Mouse (Mus musculus) brain, embryonic 14.5 days (tissue): ENCODE results near the gene Cbx7. TPM values are rescaled to one million over a fixed set of nuclear protein-coding genes. Genes with fewer than 3 reads are reported as not detected.
A peak's percentile ranks its signal among the peaks of the same experiment; 100 is the strongest.

Experiments used
- DNase-seq: peaks from one replicate; pipeline ENCODE4 v3.0.0-alpha.2; 2011; ENCODE audit warnings: low read depth
- CTCF ChIP-seq: fragments of 200-500 bp; IDR thresholded peaks from 2 replicates; pipeline ENCODE4 v1.5.1; 2012; ENCODE audit warnings: inconsistent platforms, mild to moderate bottlenecking, moderate library complexity, borderline replicate concordance; ENCODE audit not compliant: insufficient read depth, insufficient read length; ENCODE audit errors: extremely low read depth
- POLR2A ChIP-seq: fragments of 200-500 bp; IDR thresholded peaks from 2 replicates; pipeline ENCODE4 v1.6.1; 2012; ENCODE audit warnings: mild to moderate bottlenecking, inconsistent platforms, borderline replicate concordance; ENCODE audit not compliant: poor library complexity, insufficient read depth, insufficient read length, severe bottlenecking; ENCODE audit errors: extremely low read depth
- polyA plus RNA-seq: library from polyadenylated mRNA; depleted of rRNA; stranded (reverse); fragments of >200 nt; gene quantifications from 2 replicates; pipeline ENCODE4 v1.2.3, GENCODE M21; 2012

Gene Cbx7
- polyA plus RNA-seq, 1 experiment, result 10.9 TPM

DNA sequence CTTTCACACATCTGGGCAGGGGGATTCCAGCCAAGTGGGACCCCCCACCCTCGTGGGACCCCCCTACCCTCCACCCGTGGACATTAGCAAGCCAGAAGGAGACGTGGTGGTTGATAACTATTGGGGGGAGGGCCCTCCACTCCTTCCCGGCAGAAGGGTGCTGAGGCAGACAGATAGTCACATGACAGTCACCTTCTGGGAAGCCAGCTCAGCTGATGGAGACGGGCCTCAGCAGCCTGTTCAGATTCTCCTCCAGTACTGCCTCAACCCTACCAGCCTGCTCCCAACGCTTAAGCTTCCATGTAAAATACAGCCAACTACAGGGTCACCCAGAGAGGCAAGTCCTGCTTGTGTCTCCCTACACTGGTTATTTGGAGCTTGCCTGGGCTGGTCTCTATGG lies 40.3 kb upstream of the Cbx7 start:
- DNase-seq, result no peak

DNA sequence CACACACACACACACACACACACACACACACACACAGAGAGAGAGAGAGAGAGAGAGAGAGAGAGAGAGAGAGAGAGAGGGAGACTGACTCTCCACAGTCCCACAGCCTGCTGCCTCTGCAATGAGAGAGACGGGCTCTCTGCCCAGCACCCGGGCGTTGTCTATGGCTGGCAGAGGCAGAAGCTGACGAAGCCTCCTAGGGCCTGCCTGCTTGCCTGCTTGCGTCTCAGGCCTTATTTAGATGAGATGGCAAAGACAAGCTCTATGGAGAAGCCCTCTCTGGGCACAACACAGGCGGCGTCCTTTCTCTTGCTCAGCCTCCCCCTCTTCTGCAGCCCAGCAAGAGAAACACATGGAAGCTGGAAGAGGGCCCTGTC lies 39.3 kb upstream of the Cbx7 start:
- DNase-seq, result peak; percentile 62
- TF ChIP-seq CTCF (no peak), POLR2A (no peak)

More for the DNA sequence above, 40.3 kb upstream of the Cbx7 start:
- TF ChIP-seq POLR2A (no peak), CTCF (no peak)

DNA sequence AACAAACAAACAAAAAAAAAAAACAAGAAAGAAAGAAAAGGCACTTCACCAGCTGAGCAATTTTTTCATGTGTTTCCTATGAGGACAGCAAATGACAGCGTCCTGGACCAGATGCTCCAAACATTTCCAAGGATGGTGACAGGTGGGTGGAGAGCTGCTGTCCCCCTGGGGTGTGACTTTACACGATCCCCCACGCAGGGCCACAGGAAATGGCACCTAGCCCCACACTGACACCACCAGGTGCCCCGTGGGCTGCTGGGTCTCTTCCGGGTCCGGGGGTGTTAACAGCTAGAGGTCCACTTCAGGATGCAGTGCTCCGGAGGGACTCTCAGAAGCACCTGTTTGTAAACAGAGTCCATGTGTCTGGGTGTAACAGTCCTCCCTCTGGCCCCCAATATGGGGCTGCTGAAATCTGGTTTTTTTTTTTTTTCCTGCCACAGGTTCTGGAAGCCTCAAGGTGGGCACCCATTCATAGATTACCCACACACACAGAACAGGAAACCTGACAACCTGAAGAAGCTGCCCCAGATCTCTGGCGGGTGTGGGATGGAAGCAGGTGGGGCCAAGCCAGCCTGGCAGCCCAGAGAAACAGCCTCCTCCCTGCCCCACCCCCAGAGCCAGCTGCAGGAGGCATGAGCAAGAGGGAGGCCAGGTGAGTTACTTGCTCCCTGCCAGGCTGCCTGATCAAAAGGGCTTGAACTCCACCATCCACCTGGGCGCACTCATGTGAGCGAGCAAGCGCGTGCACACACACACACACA lies 38.7 kb upstream of the Cbx7 start:
- TF ChIP-seq POLR2A (no peak), CTCF (no peak)
- no peak for DNase-seq

DNA sequence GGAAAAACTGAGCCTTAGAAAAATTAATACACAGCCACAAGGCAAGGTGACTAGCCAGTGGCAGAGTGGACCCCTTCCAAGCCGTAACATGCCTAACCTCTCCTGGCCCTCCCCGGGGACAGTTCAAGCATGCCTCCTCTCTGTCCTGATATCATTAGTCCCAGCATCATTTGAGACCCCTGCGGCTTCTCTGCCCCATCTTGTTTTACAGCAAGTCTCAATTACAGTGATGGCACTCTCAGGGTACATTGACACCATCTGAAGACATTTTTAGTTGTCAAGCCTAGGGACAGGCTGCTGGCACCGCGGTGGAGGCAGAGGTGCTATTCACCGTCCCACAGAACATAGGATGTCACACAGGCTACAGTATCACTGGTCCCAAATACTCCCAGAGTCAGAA lies 37.5 kb upstream of the Cbx7 start:
- no peak for DNase-seq
- TF ChIP-seq CTCF (no peak), POLR2A (no peak)

DNA sequence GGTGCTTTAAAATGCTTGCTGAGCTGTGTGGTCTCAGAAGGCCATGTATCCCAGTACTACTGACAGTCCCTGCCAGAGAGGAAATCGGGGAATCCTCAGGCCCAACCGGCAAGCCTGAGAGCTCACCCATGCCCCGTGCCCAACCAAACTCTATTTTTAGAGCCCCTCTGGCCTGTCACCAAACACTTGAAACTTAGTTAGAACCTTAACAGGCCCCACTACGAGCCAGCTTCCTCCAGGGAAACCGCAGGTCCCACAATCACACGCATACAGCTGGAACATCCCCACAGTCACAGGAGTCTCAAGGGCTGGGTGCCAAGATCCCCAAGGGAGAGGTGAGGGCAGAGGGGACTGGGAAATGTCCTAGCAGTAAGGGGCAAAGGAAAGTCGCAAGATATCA lies 35.2 kb upstream of the Cbx7 start:
- DNase-seq, result no peak
- TF ChIP-seq CTCF (no peak), POLR2A (no peak)

DNA sequence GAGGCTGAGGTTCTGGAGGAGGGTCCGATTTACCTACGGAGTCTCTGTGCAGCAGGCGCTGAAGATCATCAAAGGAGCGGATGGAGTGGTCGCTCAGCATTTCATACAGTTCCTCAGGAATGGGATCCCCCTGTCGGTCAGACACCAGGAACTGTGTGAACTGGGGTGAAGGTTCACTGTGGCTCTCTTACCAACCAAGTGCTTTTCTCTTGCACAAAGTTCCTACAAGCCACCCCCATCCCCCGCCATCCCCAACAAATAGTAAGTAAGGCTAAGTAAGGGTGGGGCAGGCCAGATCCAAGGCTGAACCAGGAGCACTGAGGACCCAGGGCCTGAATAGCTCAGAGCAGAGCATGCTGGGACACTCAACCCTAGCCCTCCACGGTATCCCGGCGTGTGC lies 34.5 kb upstream of the Cbx7 start:
- DNase-seq, result no peak
- TF ChIP-seq CTCF (no peak), POLR2A (no peak)

DNA sequence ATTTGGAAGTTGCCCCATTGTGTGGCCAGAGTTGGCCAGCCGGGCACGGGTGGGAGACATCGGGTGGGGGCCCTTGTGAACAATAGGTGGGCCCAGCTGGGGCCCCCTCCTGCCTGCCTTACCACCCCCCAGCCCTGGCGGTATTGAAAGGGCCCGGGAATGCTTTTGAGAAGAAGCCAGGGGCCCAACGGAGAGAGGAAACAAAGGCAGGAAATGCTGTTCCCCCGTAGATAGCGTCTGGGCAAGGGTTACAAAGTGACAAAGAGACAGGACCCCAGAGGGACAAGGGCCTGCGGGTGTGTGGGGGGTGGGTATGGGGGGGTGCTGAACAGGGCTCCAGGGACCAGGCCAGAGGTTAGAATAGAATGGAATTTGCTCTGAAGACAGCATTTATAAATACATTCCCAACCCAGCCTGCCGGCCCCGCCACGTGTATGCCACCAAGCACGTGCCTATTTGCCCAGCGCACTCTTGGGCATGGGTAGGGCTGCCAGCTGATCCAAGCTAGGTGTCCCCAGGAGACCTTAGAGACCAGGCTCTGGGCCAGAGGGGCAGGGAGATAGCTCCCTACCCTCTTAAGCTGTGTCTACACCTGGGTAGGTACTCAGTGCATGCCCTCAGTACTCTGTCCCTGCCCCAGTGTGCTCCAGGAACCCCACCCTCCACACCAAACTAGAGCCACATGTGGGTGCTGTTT lies 33.9 kb upstream of the Cbx7 start:
- TF ChIP-seq CTCF, result no peak
- no peak for TF ChIP-seq POLR2A
- DNase-seq, result peak; percentile 29

DNA sequence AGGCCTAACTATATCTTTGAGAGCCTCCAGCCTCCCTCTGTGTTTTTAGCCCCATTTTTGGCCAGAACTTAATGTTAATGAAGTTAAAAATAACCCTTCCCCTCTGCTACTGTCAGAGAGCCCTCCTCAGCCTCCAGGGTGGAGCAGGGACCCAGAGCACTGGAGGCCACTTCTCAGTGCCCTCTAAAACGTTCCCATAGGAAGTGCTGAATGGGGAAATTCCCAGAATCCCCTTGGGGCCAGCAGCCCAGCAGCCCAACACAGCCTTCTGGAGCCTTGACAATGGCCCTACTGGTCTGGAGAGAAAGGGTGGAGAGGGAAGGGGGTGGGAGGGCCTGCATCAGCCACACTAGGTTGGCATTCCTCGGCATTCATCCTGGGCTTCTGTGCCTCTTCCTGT lies 32.7 kb upstream of the Cbx7 start:
- TF ChIP-seq CTCF (no peak), POLR2A (no peak)
- DNase-seq, result no peak

DNA sequence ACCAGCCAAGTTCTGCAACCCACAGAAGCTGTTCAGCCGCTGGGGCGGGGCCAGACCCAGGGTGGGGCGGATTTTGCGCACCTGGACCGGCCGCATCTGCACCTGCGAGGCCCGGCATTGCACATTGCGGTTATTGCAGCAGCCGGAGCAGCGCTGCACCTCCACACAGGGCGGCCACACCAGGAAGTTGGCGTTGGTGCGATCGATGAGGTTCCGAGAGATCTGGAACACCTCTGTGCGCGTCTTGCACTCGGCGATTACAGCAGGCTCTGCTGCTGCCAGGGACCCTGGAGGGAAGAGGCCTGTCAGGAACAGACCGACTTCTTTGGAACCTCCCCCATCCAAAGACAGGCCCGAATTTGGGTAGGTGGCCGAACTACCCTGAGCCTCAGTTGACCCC lies 30.7 kb upstream of the Cbx7 start:
- TF ChIP-seq POLR2A (no peak), CTCF (no peak)
- DNase-seq, result no peak

DNA sequence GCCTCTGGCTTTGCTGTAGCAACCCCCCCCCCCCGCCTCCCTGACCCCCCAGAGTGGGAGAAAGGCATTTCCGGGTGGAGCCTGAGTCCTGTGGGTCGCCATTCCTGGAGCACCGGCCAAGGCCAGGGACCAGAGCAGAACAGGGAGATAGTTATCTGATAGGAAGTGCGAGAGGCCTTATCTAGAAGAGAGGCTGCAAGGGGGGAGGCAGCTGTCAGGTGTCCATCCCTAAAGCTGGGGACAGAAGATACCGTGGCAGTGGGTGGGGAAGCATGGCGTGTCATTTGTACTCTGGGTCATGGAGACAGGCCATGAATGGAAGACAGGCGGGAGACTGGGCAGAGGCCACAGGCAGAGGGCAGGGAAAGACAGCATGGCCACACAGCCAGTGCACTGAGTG lies 29.8 kb upstream of the Cbx7 start:
- no peak for DNase-seq
- TF ChIP-seq POLR2A, result no peak

DNA sequence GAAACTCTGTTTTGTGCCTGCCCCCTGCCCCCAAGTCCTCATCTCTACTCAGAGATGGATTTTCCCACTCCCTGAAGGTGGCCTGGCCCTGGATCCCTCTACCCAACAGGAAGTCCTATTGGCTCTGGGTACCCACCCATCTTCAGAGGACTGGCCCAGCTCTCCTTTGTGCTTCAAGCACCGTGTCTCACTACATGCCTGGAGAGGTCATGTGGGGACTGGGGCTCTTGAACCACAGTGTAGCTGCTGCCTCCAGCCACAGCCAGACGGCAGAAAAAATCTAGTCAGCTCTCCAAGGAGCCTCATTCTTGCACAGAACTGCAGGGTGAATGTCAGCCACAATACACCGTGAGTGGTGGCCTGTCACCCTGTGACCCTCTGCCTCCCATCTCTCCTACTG lies 27.1 kb upstream of the Cbx7 start:
- no peak for DNase-seq
- no peak for TF ChIP-seq POLR2A
- no peak for TF ChIP-seq CTCF

DNA sequence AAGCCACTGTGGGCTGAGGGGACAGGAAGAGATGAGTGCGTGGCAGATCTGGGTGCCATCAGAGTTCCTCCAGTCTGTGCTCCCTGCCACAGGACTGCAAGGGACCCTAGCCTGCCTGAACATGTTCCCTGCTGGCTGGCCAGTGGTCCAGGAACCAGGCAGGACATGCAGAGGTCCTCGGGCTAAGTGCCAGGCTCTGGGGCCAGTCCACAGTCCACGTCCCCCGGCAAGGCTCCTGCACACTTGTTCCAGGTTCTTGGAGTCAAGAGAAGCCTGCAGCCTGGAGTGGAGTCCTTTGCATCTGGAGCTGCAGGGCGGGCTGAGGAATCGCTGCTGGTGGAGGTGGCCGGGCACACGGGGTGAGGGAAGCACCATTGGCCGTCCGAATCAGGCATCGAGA lies 25.9 kb upstream of the Cbx7 start:
- DNase-seq, result no peak
- TF ChIP-seq CTCF (no peak), POLR2A (no peak)
